Mouse (Mus musculus): ENCODE data around the gene Plekhf1.

Gene Plekhf1

GRCm38 (mm10) chr7:38227900-38228298 lies at the start of gene Plekhf1:
Gene Plekhf1 (minus strand): TSS chr7:38228016.
- DNase-seq (ENCODE audit: low spot score), result peak; percentile 97

- no peak for DNase-seq (ENCODE audit: low spot score)
Observed at GRCm38 (mm10) chr7:38272551-38272950, 44.7 kb upstream of the Plekhf1 start.

- DNase-seq (ENCODE audit: low spot score), result peak; percentile 24
Observed at GRCm38 (mm10) chr7:38271859-38272258, 44.0 kb upstream of the Plekhf1 start.

- DNase-seq (ENCODE audit: low spot score), result no peak
Observed at GRCm38 (mm10) chr7:38271511-38271811, 43.6 kb upstream of the Plekhf1 start.

- DNase-seq (ENCODE audit: low spot score), result peak; percentile 97
Observed at GRCm38 (mm10) chr7:38270703-38271510, 43.1 kb upstream of the Plekhf1 start, which contains the start of gene Pop4. Gene Pop4 (minus strand): TSS chr7:38271423.

GRCm38 (mm10) chr7:38267006-38267680 lies 39.3 kb upstream of the Plekhf1 start:
- peak; percentile 75 for DNase-seq (ENCODE audit: low spot score)

GRCm38 (mm10) chr7:38262406-38262805 lies 34.6 kb upstream of the Plekhf1 start:
- no peak for DNase-seq (ENCODE audit: low spot score)

- no peak for DNase-seq (ENCODE audit: low spot score)
Observed at GRCm38 (mm10) chr7:38259631-38260030, 31.8 kb upstream of the Plekhf1 start.

GRCm38 (mm10) chr7:38253441-38253840 lies 25.6 kb upstream of the Plekhf1 start:
- no peak for DNase-seq (ENCODE audit: low spot score)

- DNase-seq (ENCODE audit: low spot score), result no peak
Observed at GRCm38 (mm10) chr7:38251494-38252216, 23.8 kb upstream of the Plekhf1 start.

GRCm38 (mm10) chr7:38242417-38242816 lies 14.6 kb upstream of the Plekhf1 start:
- no peak for DNase-seq (ENCODE audit: low spot score)

GRCm38 (mm10) chr7:38237140-38237539 lies 9.3 kb upstream of the Plekhf1 start:
- DNase-seq (ENCODE audit: low spot score), result no peak

- DNase-seq (ENCODE audit: low spot score), result no peak
Observed at GRCm38 (mm10) chr7:38236400-38237105, 8.7 kb upstream of the Plekhf1 start.

GRCm38 (mm10) chr7:38230285-38230684 lies 2.5 kb upstream of the Plekhf1 start:
- DNase-seq (ENCODE audit: low spot score), result no peak

GRCm38 (mm10) chr7:38228329-38228728 lies 513 bp upstream of the Plekhf1 start:
- no peak for DNase-seq (ENCODE audit: low spot score)

GRCm38 (mm10) chr7:38227181-38227899 lies 476 bp downstream of the Plekhf1 start:
- peak; percentile 83 for DNase-seq (ENCODE audit: low spot score)

- DNase-seq (ENCODE audit: low spot score), result no peak
Observed at GRCm38 (mm10) chr7:38226226-38226625, 1.6 kb downstream of the Plekhf1 start.

GRCm38 (mm10) chr7:38224577-38225369 lies 3.0 kb downstream of the Plekhf1 start:
- no peak for DNase-seq (ENCODE audit: low spot score)

GRCm38 (mm10) chr7:38220866-38221265 lies 7.0 kb downstream of the Plekhf1 start:
- DNase-seq (ENCODE audit: low spot score), result no peak

- DNase-seq (ENCODE audit: low spot score), result no peak
Observed at GRCm38 (mm10) chr7:38219526-38219925, 8.3 kb downstream of the Plekhf1 start.
